Mouse (Mus musculus) heart, adult 2 months (tissue): ENCODE data around the gene Bpi. TPM values are rescaled to one million over a fixed set of nuclear protein-coding genes. Genes with fewer than 3 reads are reported as not detected.

Source experiments
- DNase-seq, 2 experiments: peaks; one replicate each; pipeline ENCODE4 v3.0.0; 2021
- H3K27ac ChIP-seq: fragments of 200-600 bp; 2 replicates; pipeline ENCODE4 v1.8.1; 2022
- H3K27me3 ChIP-seq: fragments of 200-500 bp; 2 replicates; pipeline ENCODE4 v1.6.1; 2012; ENCODE audit warnings: mild to moderate bottlenecking, low read length, inconsistent platforms, mixed read lengths; ENCODE audit not compliant: control insufficient read depth, insufficient read depth
- H3K36me3 ChIP-seq: fragments of 200-500 bp; 2 replicates; pipeline ENCODE4 v1.6.1; 2012; ENCODE audit warnings: low read length, inconsistent platforms; ENCODE audit not compliant: control insufficient read depth, insufficient read depth
- H3K4me1 ChIP-seq: fragments of 200-500 bp; 2 replicates; pipeline ENCODE4 v1.6.1; 2011; ENCODE audit warnings: low read length; ENCODE audit not compliant: control insufficient read depth, insufficient read depth
- H3K4me3 ChIP-seq: fragments of 200-600 bp; 2 replicates; pipeline ENCODE4 v1.8.1; 2022
- H3K79me2 ChIP-seq: fragments of 200-500 bp; replicated peaks from 2 replicates; pipeline ENCODE4 v1.6.1; 2012; ENCODE audit warnings: mild to moderate bottlenecking, inconsistent platforms, low read length, moderate library complexity, mixed read lengths; ENCODE audit not compliant: control insufficient read depth, insufficient read depth
- H3K9ac ChIP-seq: fragments of 200-500 bp; 2 replicates; pipeline ENCODE4 v1.6.1; 2012; ENCODE audit warnings: low read depth, mild to moderate bottlenecking, control low read depth, inconsistent platforms, low read length, mixed read lengths
- CTCF ChIP-seq: fragments of 200-600 bp; IDR thresholded peaks from 2 replicates; pipeline ENCODE4 v1.8.1; 2022; ENCODE audit warnings: antibody characterized with exemption, mild to moderate bottlenecking, moderate library complexity
- EP300 ChIP-seq: fragments of 200-500 bp; IDR thresholded peaks from 2 replicates; pipeline ENCODE4 v1.6.1; 2011; ENCODE audit warnings: low read depth, low read length, control low read depth; ENCODE audit not compliant: insufficient read depth
- POLR2A ChIP-seq: fragments of 200-500 bp; IDR thresholded peaks from 2 replicates; pipeline ENCODE4 v1.6.1; 2011; ENCODE audit warnings: mild to moderate bottlenecking, low read depth, low read length, control low read depth; ENCODE audit not compliant: insufficient read depth
- WGBS: fragments of 180-500 bp; shearing (Covaris S2); methylation state at CpG from one replicate; pipeline ENCODE4 v1.1.7; 2018; 5-methylcytosine and 5-hydroxymethylcytosine counted together
- intact Hi-C: fragments of 180-260 bp; cut with DNase I; formaldehyde crosslinking; loops from one replicate; pipeline ENCODE4 v1.15.1; 2025
- polyA plus RNA-seq: library from polyadenylated mRNA; depleted of rRNA; stranded (reverse); fragments of >200 nt; gene quantifications from 2 replicates; pipeline ENCODE4 v1.2.3, GENCODE M21; 2012
- total RNA-seq, 2 experiments: library from RNA; stranded (reverse); gene quantifications; 2 replicates each; pipeline ENCODE4 v1.2.3; 2021

Bpi gene
- total and polyA plus RNA-seq, 3 experiments: 0.13 TPM; not detected in 2

GRCm38 (mm10) chr2:158276451-158276850, 18.6 kb downstream of the Bpi start:
- intact Hi-C loops: no loop called here
- 46% methylated on average over 6 of the region's 6 CpGs for WGBS
- Histone ChIP-seq H3K4me3 (no peak overlapping the region), H3K9ac (no peak overlapping the region), H3K27ac (no peak overlapping the region), H3K79me2 (no peaks in the 10 kb centered on the region), H3K27me3 (no peaks in the 10 kb centered on the region), H3K36me3 (no peaks in the 10 kb centered on the region), H3K4me1 (no peaks in the 10 kb centered on the region)
- no peak for DNase-seq
- TF ChIP-seq CTCF (no peak), POLR2A (no peak), EP300 (no peak)

- TF ChIP-seq CTCF (no peak), POLR2A (no peak), EP300 (no peak)
- 62% methylated on average over 4 of the region's 4 CpGs for WGBS
- H3K4me3 ChIP-seq: no peak overlapping the region
- intact Hi-C loops: no loop called here
- H3K9ac ChIP-seq: no peak overlapping the region
- no peak for DNase-seq
- H3K79me2 ChIP-seq: no peaks in the 10 kb centered on the region
- H3K27ac ChIP-seq: no peak overlapping the region
- no peaks in the 10 kb centered on the region for H3K27me3 ChIP-seq
- H3K4me1 ChIP-seq: no peaks in the 10 kb centered on the region
- no peaks in the 10 kb centered on the region for H3K36me3 ChIP-seq
Measured at GRCm38 (mm10) chr2:158276878-158277277, 19.0 kb downstream of the Bpi start.

- no peaks in the 10 kb centered on the region for H3K4me1 ChIP-seq
- H3K79me2 ChIP-seq: no peaks in the 10 kb centered on the region
- no peak for TF ChIP-seq POLR2A
- TF ChIP-seq EP300: no peak
- TF ChIP-seq CTCF: no peak
- no peak overlapping the region for H3K27ac ChIP-seq
- intact Hi-C loops: loop anchor here (5.0 kb wide), 1 partner anchor 68 kb away; no protein-coding TSS in a partner anchor
- H3K4me3 ChIP-seq: no peak overlapping the region
- H3K36me3 ChIP-seq: no peaks in the 10 kb centered on the region
- no peak for DNase-seq
- 97% methylated on average over 4 of the region's 4 CpGs for WGBS
- H3K9ac ChIP-seq: no peak overlapping the region
- no peaks in the 10 kb centered on the region; the same call in 1 of the 2 replicates for H3K27me3 ChIP-seq
Measured at GRCm38 (mm10) chr2:158279656-158280055, 21.8 kb downstream of the Bpi start.

- H3K27ac ChIP-seq: no peak overlapping the region
- H3K79me2 ChIP-seq: no peaks in the 10 kb centered on the region
- H3K4me1 ChIP-seq: no peaks in the 10 kb centered on the region
- no peak overlapping the region for H3K9ac ChIP-seq
- 65% methylated on average over 16 of the region's 16 CpGs for WGBS
- H3K4me3 ChIP-seq: no peak overlapping the region
- intact Hi-C loops: loop anchor here (5.0 kb wide), 1 partner anchor 66 kb away; no protein-coding TSS in a partner anchor
- H3K36me3 ChIP-seq: no peaks in the 10 kb centered on the region
- H3K27me3 ChIP-seq: no peaks in the 10 kb centered on the region; the same call in 1 of the 2 replicates
- DNase-seq: no peak
- TF ChIP-seq EP300: no peak
Measured at GRCm38 (mm10) chr2:158281497-158282205, 23.8 kb downstream of the Bpi start.

GRCm38 (mm10) chr2:158283136-158283535, 25.2 kb downstream of the Bpi start:
- intact Hi-C loops: loop anchor here (5.0 kb wide), 1 partner anchor 64 kb away; no protein-coding TSS in a partner anchor
- TF ChIP-seq POLR2A (no peak), CTCF (no peak), EP300 (no peak)

GRCm38 (mm10) chr2:158283771-158284170, 25.9 kb downstream of the Bpi start:
- Histone ChIP-seq H3K27me3 (no peaks in the 10 kb centered on the region; the same call in 1 of the 2 replicates), H3K27ac (no peak overlapping the region), H3K36me3 (no peaks in the 10 kb centered on the region), H3K4me3 (no peak overlapping the region), H3K79me2 (no peaks in the 10 kb centered on the region), H3K9ac (no peak overlapping the region), H3K4me1 (no peaks in the 10 kb centered on the region)
- DNase-seq: no peak
- TF ChIP-seq EP300: no peak
- TF ChIP-seq CTCF: no peak
- TF ChIP-seq POLR2A: no peak
- 66% methylated on average over 6 of the region's 6 CpGs for WGBS
- intact Hi-C loops: loop anchor here (5.0 kb wide), 1 partner anchor 64 kb away; no protein-coding TSS in a partner anchor

More at GRCm38 (mm10) chr2:158283136-158283535, 25.2 kb downstream of the Bpi start:
- Histone ChIP-seq H3K27ac (no peak overlapping the region), H3K4me1 (no peaks in the 10 kb centered on the region), H3K27me3 (no peaks in the 10 kb centered on the region; the same call in 1 of the 2 replicates), H3K9ac (no peak overlapping the region), H3K4me3 (no peak overlapping the region), H3K79me2 (no peaks in the 10 kb centered on the region), H3K36me3 (no peaks in the 10 kb centered on the region)
- DNase-seq: no peak
- 71% methylated on average over 7 of the region's 7 CpGs for WGBS
